Mouse (Mus musculus): ENCODE results near the gene Gstk1.

The Gstk1 gene

DNA sequence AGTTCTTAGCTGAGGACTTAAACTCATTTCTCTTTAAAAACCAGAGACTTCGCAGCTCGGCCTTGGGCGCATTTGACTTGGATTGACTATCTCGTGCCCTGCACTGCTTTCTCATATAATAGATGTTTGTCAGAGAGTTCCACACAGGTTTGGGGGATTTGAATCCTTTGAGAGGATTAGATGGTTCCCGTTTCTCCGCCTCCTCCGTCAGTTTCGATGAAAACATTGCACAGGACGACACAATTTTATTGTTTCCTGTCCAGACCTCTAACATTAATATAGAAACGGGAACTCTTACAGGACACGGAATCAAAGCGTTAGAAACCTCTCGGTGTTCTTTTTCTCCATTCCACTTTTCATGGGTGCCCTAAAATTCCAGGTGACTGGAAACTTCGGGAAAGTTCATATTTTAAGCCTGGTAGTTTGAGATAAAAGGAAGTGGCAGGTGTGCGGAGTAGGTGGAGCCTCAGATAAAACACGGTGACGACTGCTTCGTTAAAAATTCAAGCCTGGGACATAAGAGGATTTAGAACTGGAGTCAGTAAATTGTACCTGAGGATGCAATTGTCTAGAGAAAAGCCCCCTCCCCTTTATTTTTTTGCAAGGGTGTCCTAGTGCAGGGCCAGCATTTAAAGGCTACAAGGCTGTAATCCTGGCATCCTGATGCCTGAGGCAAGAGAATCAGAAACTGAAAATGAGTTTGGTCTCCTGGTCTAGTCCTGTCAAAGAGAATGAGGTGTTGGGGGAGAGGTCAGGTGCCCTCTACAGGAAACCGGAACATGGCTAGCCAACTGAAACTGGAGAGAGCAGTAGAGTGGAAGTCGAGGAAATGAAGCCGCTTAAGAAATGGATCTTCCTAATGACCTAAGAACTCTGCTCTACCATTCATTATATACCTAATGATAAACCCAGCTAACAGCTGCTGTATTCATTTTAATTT lies 19.9 kb downstream of the Gstk1 start:
- no peak for DNase-seq (ENCODE audit: low spot score in 2 of 2)

DNA sequence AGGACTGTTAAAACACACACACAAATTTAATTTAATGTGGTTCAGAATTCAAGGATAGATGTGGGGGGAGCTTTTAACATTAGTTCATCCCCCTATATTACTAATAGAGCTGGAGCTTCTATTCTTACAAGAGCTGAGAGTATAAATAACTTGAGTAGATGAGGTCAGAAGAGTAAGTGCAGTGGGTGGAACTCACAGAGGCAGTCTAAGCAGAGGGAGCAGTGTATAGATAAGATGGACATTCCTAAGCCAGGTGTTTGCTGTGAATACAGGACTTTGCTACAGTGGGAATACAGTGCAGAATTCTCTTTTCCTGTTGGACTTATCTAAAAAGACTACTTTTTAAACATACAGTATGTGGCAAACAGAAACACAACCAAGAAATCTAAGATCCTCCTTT lies 25.1 kb downstream of the Gstk1 start:
- no peak for DNase-seq (ENCODE audit: low spot score in 2 of 2)

DNA sequence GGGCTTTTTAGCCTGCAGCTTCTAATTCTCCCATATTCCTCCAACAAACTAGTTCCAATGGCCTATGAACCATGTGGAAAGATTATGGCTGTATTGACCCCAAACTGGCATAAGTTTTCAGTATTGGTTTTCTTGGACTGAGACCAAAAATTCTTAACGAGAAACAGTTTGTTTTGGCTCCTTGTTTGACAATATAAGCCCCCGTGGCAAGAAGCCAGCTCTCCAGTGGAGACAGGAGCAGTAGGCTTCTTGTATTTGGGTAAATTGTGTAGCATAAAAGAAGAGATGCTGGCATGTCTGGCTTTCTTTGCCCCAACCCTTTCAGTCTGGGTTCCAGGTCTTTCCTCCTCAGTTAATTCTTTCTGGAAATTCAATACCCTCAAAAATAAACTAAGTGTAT lies 30.4 kb downstream of the Gstk1 start:
- DNase-seq (ENCODE audit: low spot score in 2 of 2), result no peak

DNA sequence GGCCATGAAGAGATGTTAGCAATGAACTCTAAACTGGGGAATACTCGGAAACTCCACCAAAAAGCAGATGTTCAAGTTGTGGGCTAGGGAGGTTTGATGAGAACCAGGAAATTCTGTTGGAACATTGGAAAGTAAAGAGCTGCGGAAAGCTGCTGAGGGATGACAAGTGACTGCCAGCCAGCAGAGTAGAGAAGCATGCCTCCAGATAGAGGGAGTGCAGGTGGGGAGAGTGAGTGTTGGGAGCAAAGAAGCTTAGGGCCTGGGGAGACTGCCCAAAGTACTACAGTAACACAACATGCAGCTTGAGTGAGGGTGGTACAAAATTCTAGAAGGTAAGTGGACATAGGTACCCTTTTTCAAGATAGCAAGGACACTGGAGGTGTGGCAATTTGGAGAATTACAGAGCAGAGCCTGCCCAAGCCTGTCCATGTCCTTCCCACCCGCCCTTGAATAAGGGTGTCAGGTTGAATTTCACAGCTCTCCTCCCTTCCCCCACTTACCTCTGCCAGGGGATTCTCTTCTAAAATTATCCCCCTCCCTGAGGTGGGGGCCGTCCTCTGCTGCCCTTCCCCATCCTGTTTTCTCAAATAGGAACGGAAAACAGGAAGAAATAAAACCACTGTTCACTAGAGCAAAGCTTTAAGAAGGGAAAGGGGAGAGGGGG lies 37.3 kb downstream of the Gstk1 start:
- no peak for DNase-seq (ENCODE audit: low spot score in 2 of 2)

DNA sequence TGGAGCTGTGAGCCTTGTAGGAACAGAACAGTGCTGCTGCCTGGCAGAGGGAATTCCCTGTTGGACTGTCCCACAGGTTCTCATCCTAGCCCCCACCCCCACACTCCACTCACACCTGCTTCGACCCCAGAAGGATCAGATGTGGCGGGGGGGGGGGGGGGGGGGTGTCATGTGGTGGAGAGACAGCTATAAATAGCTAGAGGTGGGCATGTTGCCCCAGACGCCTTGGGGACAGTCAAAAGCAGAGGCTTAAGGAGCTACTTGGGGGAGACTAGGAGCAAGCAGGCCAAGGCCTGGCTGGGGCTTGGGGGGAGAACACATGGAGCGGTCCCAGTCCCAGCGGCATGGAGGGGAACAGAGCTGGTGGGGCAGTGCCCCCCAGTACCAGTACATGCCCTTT lies 40.7 kb downstream of the Gstk1 start, which contains the start of gene Clcn1:
Gene Clcn1 (plus strand): TSS at position 238 of the 400 bp plus-strand sequence.
- no peak for DNase-seq (ENCODE audit: low spot score in 2 of 2)

DNA sequence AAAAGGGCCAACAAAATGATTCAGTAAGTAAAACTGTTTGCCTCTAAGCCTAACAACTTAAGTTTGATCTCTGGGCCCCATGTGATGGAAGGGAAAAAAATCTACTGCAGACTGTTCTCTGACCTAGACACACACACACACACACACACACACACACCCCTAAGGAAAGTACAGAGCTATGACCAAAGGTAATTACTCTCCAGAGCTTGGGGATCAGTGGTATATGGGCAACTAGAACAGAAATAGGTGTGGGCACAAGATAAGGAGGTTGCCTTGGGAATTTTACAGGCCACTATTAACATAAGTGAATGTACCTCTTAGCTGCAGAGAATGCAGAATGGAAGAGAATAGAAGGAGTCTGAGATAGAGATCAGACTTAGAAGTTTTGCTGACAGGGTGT lies 41.8 kb downstream of the Gstk1 start:
- no peak for DNase-seq (ENCODE audit: low spot score in 2 of 2)

DNA sequence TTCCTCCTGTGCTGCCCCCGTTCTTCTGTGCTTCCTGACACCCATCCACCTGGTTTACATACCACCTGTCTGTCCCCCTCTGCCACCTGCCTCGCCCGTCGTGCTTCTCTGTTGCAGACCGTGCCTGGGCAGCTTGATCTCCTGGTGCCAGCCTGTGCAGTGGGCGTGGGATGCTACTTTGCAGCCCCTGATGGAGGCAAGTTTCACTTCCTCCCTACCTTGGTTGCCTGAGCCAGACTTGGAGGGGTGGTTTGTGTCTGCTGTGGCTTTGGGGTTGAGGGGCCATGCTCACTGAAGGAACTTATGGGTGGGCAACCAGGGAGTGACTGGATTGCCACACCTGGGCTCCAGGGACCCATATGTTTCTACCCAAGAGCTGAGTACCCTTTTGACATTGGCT lies 47.6 kb downstream of the Gstk1 start:
- DNase-seq (ENCODE audit: low spot score in 2 of 2), result no peak

DNA sequence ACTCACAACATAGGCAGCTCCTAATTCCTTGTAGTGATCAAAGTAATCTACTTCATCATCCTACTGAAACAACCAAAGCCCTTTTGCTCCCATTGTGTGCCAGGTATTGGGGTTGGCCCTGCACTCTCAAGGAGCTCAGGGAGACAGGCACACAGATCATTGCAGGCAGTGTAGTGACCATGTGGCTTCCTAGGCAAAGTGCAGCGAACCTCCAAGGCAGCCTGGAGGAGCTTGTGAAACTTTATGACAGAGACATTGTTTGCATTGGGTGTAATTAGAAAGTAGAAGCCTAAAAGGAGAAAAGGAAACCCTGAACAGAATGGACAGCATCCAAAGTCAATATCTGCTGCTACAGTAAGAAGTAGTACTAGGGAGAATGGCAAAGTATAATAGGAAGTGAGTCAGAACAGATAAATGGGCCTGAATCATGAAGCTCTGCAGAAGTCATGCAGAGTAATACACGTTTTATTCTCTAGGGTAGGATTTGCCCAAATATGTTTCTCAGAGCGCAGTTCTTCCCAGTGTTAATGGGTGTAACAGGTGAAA lies 49.9 kb downstream of the Gstk1 start:
- no peak for DNase-seq (ENCODE audit: low spot score in 2 of 2)

DNA sequence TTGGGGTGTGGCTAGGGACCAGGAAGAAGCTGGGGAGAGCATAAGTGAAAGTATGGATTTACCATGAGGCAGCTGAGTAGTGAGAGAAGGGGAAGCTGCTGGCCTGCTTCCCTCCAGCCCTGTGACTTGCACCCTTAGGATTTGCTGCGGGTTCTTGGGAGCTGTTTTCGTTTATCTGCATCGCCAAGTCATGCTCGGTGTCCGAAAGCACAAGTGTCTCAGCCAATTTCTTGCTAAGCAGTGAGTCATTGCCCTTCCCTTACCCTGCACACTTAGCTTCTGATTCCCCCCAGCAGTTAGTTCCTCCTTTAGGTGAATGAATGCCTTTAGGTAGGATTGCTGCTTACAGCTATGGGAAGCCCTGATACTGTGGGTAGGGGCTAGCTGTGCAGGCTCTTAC lies 53.6 kb downstream of the Gstk1 start:
- no peak for DNase-seq (ENCODE audit: low spot score in 2 of 2)
